11 mouse cellular contexts compared by ENCODE assay signal in the genomic region with DNA sequence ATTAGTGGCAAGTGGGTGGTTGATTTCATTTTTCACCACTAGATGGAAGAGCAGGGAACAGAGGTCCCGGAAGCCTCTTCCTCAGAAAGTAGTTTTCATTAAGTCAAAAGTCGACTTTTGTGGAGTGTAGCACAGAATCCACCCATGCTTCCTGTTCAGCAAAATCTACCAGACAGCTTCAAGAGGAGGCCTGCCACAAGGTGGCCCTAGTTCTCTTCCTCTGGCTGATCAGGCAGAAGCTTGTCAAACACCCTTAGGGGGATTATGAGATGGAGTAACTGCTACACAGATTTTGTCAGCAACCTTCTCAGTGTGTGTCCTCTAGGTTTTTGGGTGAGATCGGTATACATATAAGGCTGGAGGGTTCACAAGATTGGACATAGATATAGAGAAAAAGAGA. TPM values are rescaled to one million over a fixed set of nuclear protein-coding genes. Genes with fewer than 3 reads are reported as not detected.
DNase-seq lines count a peak whose midpoint lies in the region; ATAC-seq and TF ChIP-seq lines count a peak whose summit lies in the region.
"Had no signal": no experiment of that assay in that cellular context is flagged by ENCODE, and none has a peak within 500 bp of the region (broad histone marks: within the 10 kb centered on the region; RNA-seq: fewer than 3 reads in every experiment).

No protein-coding gene starts in this region.

- no peaks in the 10 kb centered on the region for H3K36me3 ChIP-seq in forebrain, postnatal 0 days (ENCODE audit: insufficient read depth)
- no peaks in the 10 kb centered on the region for H3K36me3 ChIP-seq in forebrain, embryonic 10.5 days (replicated peaks)
- H3K36me3 ChIP-seq in lung, embryonic 14.5 days (ENCODE audit: insufficient read depth), result no peaks in the 10 kb centered on the region
- H3K36me3 ChIP-seq: heart, embryonic 15.5 days; liver, embryonic 13.5 days; neural tube, embryonic 13.5 days had no signal

- no peak overlapping the region for H3K4me2 ChIP-seq in forebrain, postnatal 0 days (ENCODE audit: low read depth)
- no peak overlapping the region for H3K4me2 ChIP-seq in lung, embryonic 14.5 days
- H3K4me2 ChIP-seq: heart, embryonic 15.5 days; liver, embryonic 13.5 days; neural tube, embryonic 13.5 days had no signal

- 71% methylated on average over 3 of the region's 3 CpGs for WGBS in forebrain, postnatal 0 days
- WGBS in forebrain, embryonic 10.5 days, result 67% methylated on average over 3 of the region's 3 CpGs
- 51% methylated on average over 3 of the region's 3 CpGs for WGBS in lung, embryonic 14.5 days

- no peak for ATAC-seq in forebrain, postnatal 0 days
- no peak for ATAC-seq in lung, embryonic 14.5 days (ENCODE audit: insufficient read depth)
- ATAC-seq in frontal cortex, adult (ENCODE audit: low TSS enrichment), result no peak

- H3K4me3 ChIP-seq in forebrain, postnatal 0 days (ENCODE audit: low read depth, low read length), result no peak overlapping the region
- H3K4me3 ChIP-seq in forebrain, embryonic 10.5 days, result no peak overlapping the region
- no peak overlapping the region for H3K4me3 ChIP-seq in lung, embryonic 14.5 days (ENCODE audit: low read depth, low read length)
- H3K4me3 ChIP-seq: heart, embryonic 15.5 days; liver, embryonic 13.5 days; neural tube, embryonic 13.5 days had no signal

- no peaks in the 10 kb centered on the region for H3K4me1 ChIP-seq in forebrain, postnatal 0 days (ENCODE audit: insufficient read depth)
- no peaks in the 10 kb centered on the region for H3K4me1 ChIP-seq in forebrain, embryonic 10.5 days
- no peaks in the 10 kb centered on the region for H3K4me1 ChIP-seq in lung, embryonic 14.5 days (ENCODE audit: insufficient read depth)
- H3K4me1 ChIP-seq: heart, embryonic 15.5 days; liver, embryonic 13.5 days; neural tube, embryonic 13.5 days had no signal

- no peak for DNase-seq in forebrain, postnatal 0 days
- no peak for DNase-seq in forebrain, embryonic 10.5 days (ENCODE audit: extremely low spot score, low spot score)
- peak; percentile 66 for DNase-seq in CD4-positive helper T cell, adult 2 months (ENCODE audit: low read depth, low spot score)
- DNase-seq in c-Kit-positive CD71-negative TER-119-negative erythroid progenitor cells, embryonic 14.5 days (ENCODE audit: low read depth), result peak; percentile 13
- peak; percentile 9 for DNase-seq in lung, embryonic 14.5 days
- no peak for DNase-seq in right cerebral cortex, postnatal 10 days (ENCODE audit: low spot score in 2 of 2)
- DNase-seq in MN1 (ENCODE audit: low spot score), result no peak
- DNase-seq: liver, embryonic 13.5 days had no signal

- H3K9me3 ChIP-seq in forebrain, postnatal 0 days (ENCODE audit: low read length), result no peaks in the 10 kb centered on the region
- no peaks in the 10 kb centered on the region for H3K9me3 ChIP-seq in forebrain, embryonic 10.5 days
- H3K9me3 ChIP-seq in lung, embryonic 14.5 days (ENCODE audit: low read depth, low read length), result no peaks in the 10 kb centered on the region
- H3K9me3 ChIP-seq: heart, embryonic 15.5 days; liver, embryonic 13.5 days; neural tube, embryonic 13.5 days had no signal

- no peak overlapping the region for H3K9ac ChIP-seq in forebrain, postnatal 0 days
- no peak overlapping the region for H3K9ac ChIP-seq in lung, embryonic 14.5 days
- H3K9ac ChIP-seq: heart, embryonic 15.5 days; liver, embryonic 13.5 days; neural tube, embryonic 13.5 days had no signal

- H3K27ac ChIP-seq in forebrain, postnatal 0 days (ENCODE audit: low read depth, low read length), result no peak overlapping the region
- no peak overlapping the region for H3K27ac ChIP-seq in forebrain, embryonic 10.5 days
- no peak overlapping the region for H3K27ac ChIP-seq in lung, embryonic 14.5 days (ENCODE audit: low read depth)
- H3K27ac ChIP-seq: heart, embryonic 15.5 days; liver, embryonic 13.5 days; neural tube, embryonic 13.5 days had no signal

- peak; percentile 34 for TF ChIP-seq CTCF in forebrain, postnatal 0 days (IDR thresholded peaks at IDR 0.05; ENCODE audit: low read depth)
- TF ChIP-seq CTCF in lung, embryonic 14.5 days (IDR thresholded peaks at IDR 0.05; ENCODE audit: low read depth), result peak; percentile 47

- no peaks in the 10 kb centered on the region for H3K27me3 ChIP-seq in forebrain, postnatal 0 days (ENCODE audit: insufficient read depth, low read length)
- no peaks in the 10 kb centered on the region for H3K27me3 ChIP-seq in forebrain, embryonic 10.5 days (ENCODE audit: poor library complexity, severe bottlenecking)
- H3K27me3 ChIP-seq in lung, embryonic 14.5 days (ENCODE audit: insufficient read depth, low read length), result no peaks in the 10 kb centered on the region
- H3K27me3 ChIP-seq: heart, embryonic 15.5 days; liver, embryonic 13.5 days; neural tube, embryonic 13.5 days had no signal

RNA-seq across cellular contexts. Expression of a gene that starts 23.4 kb away (rescaled TPM):
- total RNA-seq in forebrain, postnatal 0 days (2014; rRNA removed), result not detected in 2 replicates
- not detected in 2 replicates for polyA plus RNA-seq in forebrain, postnatal 0 days (2015; fragmentation: Nextera tagmentation; extraction: Ambion mirVana)
- not detected in 2 replicates for polyA plus RNA-seq in forebrain, embryonic 10.5 days (2016; fragmentation: Nextera tagmentation; extraction: Ambion mirVana)
- not detected in 2 replicates for polyA plus RNA-seq in lung, embryonic 14.5 days (2014; fragmentation: Nextera tagmentation; extraction: Ambion mirVana)
- polyA plus RNA-seq: heart, embryonic 15.5 days; liver, embryonic 13.5 days; neural tube, embryonic 13.5 days had no signal

RNA-seq across cellular contexts. Expression of a gene that starts 38.2 kb away (rescaled TPM):
- total RNA-seq in forebrain, postnatal 0 days (2014; rRNA removed), result 0.15 TPM in 1 of 2 replicates, not detected in the other
- polyA plus RNA-seq in forebrain, postnatal 0 days (2015; fragmentation: Nextera tagmentation; extraction: Ambion mirVana), result not detected in 2 replicates
- 0.25 TPM in 1 of 2 replicates, not detected in the other for polyA plus RNA-seq in forebrain, embryonic 10.5 days (2016; fragmentation: Nextera tagmentation; extraction: Ambion mirVana)
- polyA plus RNA-seq in lung, embryonic 14.5 days (2014; fragmentation: Nextera tagmentation; extraction: Ambion mirVana), result not detected in 2 replicates
- polyA plus RNA-seq: heart, embryonic 15.5 days; liver, embryonic 13.5 days; neural tube, embryonic 13.5 days had no signal

RNA-seq across cellular contexts. Expression of a gene that starts 39.9 kb away (rescaled TPM):
- total RNA-seq in forebrain, postnatal 0 days (2014; rRNA removed), result not detected in 2 replicates
- not detected in 2 replicates for polyA plus RNA-seq in forebrain, postnatal 0 days (2015; fragmentation: Nextera tagmentation; extraction: Ambion mirVana)
- not detected in 2 replicates for polyA plus RNA-seq in forebrain, embryonic 10.5 days (2016; fragmentation: Nextera tagmentation; extraction: Ambion mirVana)
- polyA plus RNA-seq in lung, embryonic 14.5 days (2014; fragmentation: Nextera tagmentation; extraction: Ambion mirVana), result not detected in 2 replicates
- polyA plus RNA-seq: heart, embryonic 15.5 days; liver, embryonic 13.5 days; neural tube, embryonic 13.5 days had no signal

Comparison
In these comparisons a context has a peak if more than half of its experiments do, and no peak if none do; other contexts are left out.
1. DNase-seq: peak in CD4-positive helper T cell, adult 2 months (single experiment), c-Kit-positive CD71-negative TER-119-negative erythroid progenitor cells, embryonic 14.5 days (single experiment) and lung, embryonic 14.5 days (single experiment); none in forebrain, postnatal 0 days (single experiment), forebrain, embryonic 10.5 days (single experiment), right cerebral cortex, postnatal 10 days (0 of 2) and MN1 (single experiment).